Mouse (Mus musculus): ENCODE measurements around the gene Tfrc. TPM values are rescaled to one million over a fixed set of nuclear protein-coding genes. Genes with fewer than 3 reads are reported as not detected.

Gene Tfrc
- polyA plus RNA-seq, 1 experiment from 2014 or later: 57.3 TPM

DNA sequence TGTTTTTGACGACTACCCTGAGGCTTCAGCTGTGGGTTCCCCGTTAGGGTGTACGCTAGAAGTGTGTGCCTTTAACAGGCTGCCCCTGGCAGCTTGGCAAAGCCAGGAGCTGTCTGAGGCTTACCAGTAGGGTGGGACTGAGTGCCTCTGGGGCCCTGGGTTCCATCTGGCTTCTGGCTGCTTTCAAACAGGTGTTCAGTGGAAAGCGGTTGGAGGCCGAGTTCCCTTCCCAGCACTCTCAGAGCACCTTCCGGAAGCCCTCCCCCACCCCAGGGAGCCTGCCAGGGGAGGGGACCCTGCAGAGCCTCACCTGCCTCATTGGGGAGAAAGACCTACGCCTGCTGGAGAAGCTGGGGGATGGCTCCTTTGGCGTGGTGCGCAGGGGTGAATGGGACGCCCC lies 59.3 kb downstream of the Tfrc start:
- peaks cover 45% of the 10 kb centered on the region for H3K4me1 ChIP-seq (replicated peaks; ENCODE audit: control insufficient read depth, insufficient read depth, low read length)
- H3K4me2 ChIP-seq (ENCODE audit: low read depth, low read length): no peak overlapping the region
- H3K4me3 ChIP-seq (ENCODE audit: low read length): no peak overlapping the region
- no peak overlapping the region for H3K9ac ChIP-seq (ENCODE audit: low read length)
- H3K27me3 ChIP-seq (ENCODE audit: control insufficient read depth, insufficient read depth, low read depth, low read length): no peaks in the 10 kb centered on the region
- no peak for ATAC-seq (ENCODE audit: low read depth)
- peaks cover 15% of the 10 kb centered on the region for H3K36me3 ChIP-seq (ENCODE audit: control insufficient read depth, insufficient read depth, low read length)
- WGBS: 74% methylated on average over 10 of the region's 10 CpGs
- H3K27ac ChIP-seq (ENCODE audit: low read length): peak overlapping the region; percentile 89
- no peaks in the 10 kb centered on the region for H3K9me3 ChIP-seq (ENCODE audit: control insufficient read depth, low read length)

DNA sequence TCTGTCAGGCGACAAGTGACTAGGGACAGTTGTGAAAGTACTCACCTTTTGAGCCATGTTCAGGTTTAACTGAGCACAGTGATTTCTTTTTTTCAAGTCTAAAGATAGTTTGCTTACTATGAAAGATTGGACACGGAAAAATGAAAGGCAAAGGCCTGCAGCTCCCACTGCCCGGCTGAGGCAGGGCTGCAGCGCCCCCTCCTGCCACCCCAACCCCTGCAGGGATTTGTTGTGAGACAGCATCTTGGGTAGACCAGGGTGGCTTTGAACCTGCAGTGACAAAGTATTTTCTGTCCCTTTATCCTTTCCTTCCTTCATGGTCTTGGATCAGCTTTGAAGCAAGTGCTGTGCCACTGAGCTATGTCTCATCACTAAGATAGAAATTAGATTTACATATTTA lies 59.8 kb downstream of the Tfrc start:
- Histone ChIP-seq H3K9me3 (ENCODE audit: control insufficient read depth, low read length) (no peaks in the 10 kb centered on the region), H3K4me1 (replicated peaks; ENCODE audit: control insufficient read depth, insufficient read depth, low read length) (peaks cover 41% of the 10 kb centered on the region), H3K4me3 (ENCODE audit: low read length) (no peak overlapping the region), H3K4me2 (ENCODE audit: low read depth, low read length) (no peak overlapping the region), H3K27me3 (ENCODE audit: control insufficient read depth, insufficient read depth, low read depth, low read length) (no peaks in the 10 kb centered on the region), H3K9ac (ENCODE audit: low read length) (no peak overlapping the region), H3K36me3 (ENCODE audit: control insufficient read depth, insufficient read depth, low read length) (peaks cover 15% of the 10 kb centered on the region), H3K27ac (ENCODE audit: low read length) (no peak overlapping the region)
- 72% methylated on average over 4 of the region's 4 CpGs for WGBS
- ATAC-seq (ENCODE audit: low read depth): no peak

DNA sequence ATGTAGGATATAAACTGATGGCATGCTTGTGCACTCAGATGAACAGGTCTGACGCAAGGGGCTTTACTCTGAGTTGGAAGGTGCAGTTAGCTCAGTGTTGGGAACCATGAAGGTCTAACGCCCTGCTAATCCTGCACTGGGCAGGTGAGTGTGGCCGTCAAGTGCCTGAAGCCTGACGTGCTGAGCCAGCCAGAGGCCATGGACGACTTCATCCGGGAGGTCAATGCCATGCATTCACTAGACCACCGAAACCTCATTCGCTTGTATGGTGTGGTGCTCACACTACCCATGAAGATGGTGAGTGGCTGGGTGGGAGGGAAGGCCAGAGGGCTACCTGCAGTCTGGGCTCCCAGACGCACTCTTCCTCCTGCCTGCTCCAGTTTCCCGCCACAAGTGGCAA lies 60.5 kb downstream of the Tfrc start:
- no peak for ATAC-seq (ENCODE audit: low read depth)
- no peaks in the 10 kb centered on the region for H3K27me3 ChIP-seq (ENCODE audit: control insufficient read depth, insufficient read depth, low read depth, low read length)
- peaks cover 36% of the 10 kb centered on the region for H3K4me1 ChIP-seq (replicated peaks; ENCODE audit: control insufficient read depth, insufficient read depth, low read length)
- 89% methylated on average over 10 of the region's 10 CpGs for WGBS
- no peak overlapping the region for H3K9ac ChIP-seq (ENCODE audit: low read length)
- no peak overlapping the region for H3K27ac ChIP-seq (ENCODE audit: low read length)
- H3K4me3 ChIP-seq (ENCODE audit: low read length): no peak overlapping the region
- H3K36me3 ChIP-seq (ENCODE audit: control insufficient read depth, insufficient read depth, low read length): peaks cover 19% of the 10 kb centered on the region
- H3K9me3 ChIP-seq (ENCODE audit: control insufficient read depth, low read length): no peaks in the 10 kb centered on the region
- H3K4me2 ChIP-seq (ENCODE audit: low read depth, low read length): no peak overlapping the region

DNA sequence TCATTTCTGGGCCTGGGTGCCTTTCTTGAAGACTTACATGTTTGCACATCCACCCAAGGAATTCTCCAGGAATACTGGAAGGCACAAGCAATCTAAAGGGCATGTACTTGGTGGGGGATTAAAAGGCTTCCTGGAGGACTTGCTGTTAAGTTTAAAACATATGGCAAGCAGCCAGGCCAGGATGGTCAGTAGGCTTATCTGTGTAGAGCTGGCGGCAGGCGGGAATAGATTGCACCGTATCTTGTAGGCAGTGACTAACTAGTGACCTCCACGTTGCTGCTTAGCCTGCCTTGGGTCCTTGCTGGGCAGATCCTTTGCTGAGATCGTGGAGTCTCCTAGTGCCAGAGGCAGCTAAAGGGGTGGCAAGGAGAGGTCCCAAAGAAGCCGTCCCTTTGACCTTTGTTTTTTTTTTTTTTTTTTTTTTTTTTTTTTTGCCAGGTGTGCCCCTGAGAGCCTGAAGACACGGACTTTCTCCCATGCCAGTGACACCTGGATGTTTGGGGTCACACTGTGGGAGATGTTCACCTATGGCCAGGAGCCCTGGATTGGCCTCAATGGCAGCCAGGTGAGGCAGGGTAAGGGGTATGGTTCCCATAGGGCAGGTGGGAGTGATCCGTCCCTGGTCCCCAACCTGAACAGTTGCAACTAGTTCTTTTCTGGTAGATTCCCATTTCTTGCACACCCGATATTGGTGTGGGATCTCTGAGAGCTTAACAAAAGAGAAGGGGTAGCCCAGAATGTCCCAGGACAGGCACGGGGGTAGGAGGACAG lies 61.8 kb downstream of the Tfrc start:
- no peak overlapping the region for H3K4me2 ChIP-seq (ENCODE audit: low read depth, low read length)
- H3K36me3 ChIP-seq (ENCODE audit: control insufficient read depth, insufficient read depth, low read length): peaks cover 22% of the 10 kb centered on the region
- WGBS: 67% methylated on average over 10 of the region's 10 CpGs
- no peak overlapping the region for H3K27ac ChIP-seq (ENCODE audit: low read length)
- H3K9me3 ChIP-seq (ENCODE audit: control insufficient read depth, low read length): no peaks in the 10 kb centered on the region
- no peaks in the 10 kb centered on the region for H3K27me3 ChIP-seq (ENCODE audit: control insufficient read depth, insufficient read depth, low read depth, low read length)
- no peak overlapping the region for H3K9ac ChIP-seq (ENCODE audit: low read length)
- ATAC-seq (ENCODE audit: low read depth): no peak
- peaks cover 27% of the 10 kb centered on the region for H3K4me1 ChIP-seq (replicated peaks; ENCODE audit: control insufficient read depth, insufficient read depth, low read length)
- H3K4me3 ChIP-seq (ENCODE audit: low read length): no peak overlapping the region

DNA sequence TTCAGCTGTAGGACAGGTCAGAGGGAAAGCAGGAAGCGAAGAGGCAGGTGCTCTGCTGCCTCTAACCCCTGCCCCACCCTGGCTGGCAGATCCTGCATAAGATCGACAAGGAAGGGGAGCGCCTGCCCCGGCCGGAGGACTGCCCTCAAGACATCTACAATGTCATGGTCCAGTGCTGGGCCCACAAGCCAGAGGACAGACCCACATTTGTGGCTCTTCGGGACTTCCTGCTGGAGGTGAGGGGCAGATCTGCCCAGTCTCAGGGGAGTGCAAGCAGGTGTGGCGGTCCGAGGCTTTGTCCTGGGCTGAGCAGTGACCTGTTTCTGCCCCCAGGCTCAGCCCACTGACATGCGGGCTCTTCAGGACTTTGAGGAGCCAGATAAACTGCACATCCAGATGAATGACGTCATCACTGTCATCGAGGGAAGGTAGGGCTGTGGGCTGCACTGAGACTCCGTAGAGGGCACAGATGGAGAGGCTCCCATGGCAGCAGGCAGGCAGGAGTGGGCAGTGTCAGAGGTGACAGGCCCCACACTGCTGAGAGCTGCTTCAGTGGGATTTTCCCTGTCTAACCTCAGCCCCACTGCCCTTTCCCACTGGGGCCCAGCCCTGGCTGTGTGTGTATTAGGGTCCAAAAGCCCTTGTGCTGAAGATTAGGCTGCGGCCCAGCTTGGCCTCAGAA lies 62.6 kb downstream of the Tfrc start:
- 88% methylated on average over 13 of the region's 13 CpGs for WGBS
- Histone ChIP-seq H3K36me3 (ENCODE audit: control insufficient read depth, insufficient read depth, low read length) (peaks cover 27% of the 10 kb centered on the region), H3K27ac (ENCODE audit: low read length) (no peak overlapping the region), H3K4me3 (ENCODE audit: low read length) (no peak overlapping the region), H3K27me3 (ENCODE audit: control insufficient read depth, insufficient read depth, low read depth, low read length) (no peaks in the 10 kb centered on the region), H3K9ac (ENCODE audit: low read length) (no peak overlapping the region), H3K4me2 (ENCODE audit: low read depth, low read length) (no peak overlapping the region), H3K9me3 (ENCODE audit: control insufficient read depth, low read length) (no peaks in the 10 kb centered on the region), H3K4me1 (replicated peaks; ENCODE audit: control insufficient read depth, insufficient read depth, low read length) (peaks cover 19% of the 10 kb centered on the region)
- no peak for ATAC-seq (ENCODE audit: low read depth)

DNA sequence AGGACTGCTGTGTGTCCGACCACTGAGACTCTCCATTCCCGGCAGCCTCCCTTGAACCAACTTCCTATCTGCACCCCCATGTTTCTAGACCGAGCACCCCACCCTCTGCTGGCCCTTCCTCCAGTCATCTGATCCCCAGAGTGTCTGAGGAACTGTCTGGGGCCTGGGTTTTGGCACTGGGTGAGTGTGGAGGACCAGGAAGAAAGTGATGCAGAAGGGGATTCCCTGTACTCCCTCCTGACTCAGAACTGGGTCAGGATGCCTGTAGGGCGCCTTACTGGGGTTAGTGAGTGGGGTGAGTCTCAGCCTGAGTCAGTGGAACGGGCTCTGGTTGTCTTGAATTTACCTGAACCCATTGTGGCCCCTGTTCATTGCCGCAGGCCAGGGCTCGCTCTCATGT lies 63.5 kb downstream of the Tfrc start:
- ATAC-seq (ENCODE audit: low read depth): no peak
- Histone ChIP-seq H3K9ac (ENCODE audit: low read length) (no peak overlapping the region), H3K4me2 (ENCODE audit: low read depth, low read length) (no peak overlapping the region), H3K4me1 (replicated peaks; ENCODE audit: control insufficient read depth, insufficient read depth, low read length) (peaks cover 10% of the 10 kb centered on the region), H3K27me3 (ENCODE audit: control insufficient read depth, insufficient read depth, low read depth, low read length) (no peaks in the 10 kb centered on the region), H3K9me3 (ENCODE audit: control insufficient read depth, low read length) (no peaks in the 10 kb centered on the region), H3K27ac (ENCODE audit: low read length) (no peak overlapping the region), H3K4me3 (ENCODE audit: low read length) (no peak overlapping the region), H3K36me3 (ENCODE audit: control insufficient read depth, insufficient read depth, low read length) (peaks cover 33% of the 10 kb centered on the region)
- WGBS: 85% methylated on average over 7 of the region's 7 CpGs

DNA sequence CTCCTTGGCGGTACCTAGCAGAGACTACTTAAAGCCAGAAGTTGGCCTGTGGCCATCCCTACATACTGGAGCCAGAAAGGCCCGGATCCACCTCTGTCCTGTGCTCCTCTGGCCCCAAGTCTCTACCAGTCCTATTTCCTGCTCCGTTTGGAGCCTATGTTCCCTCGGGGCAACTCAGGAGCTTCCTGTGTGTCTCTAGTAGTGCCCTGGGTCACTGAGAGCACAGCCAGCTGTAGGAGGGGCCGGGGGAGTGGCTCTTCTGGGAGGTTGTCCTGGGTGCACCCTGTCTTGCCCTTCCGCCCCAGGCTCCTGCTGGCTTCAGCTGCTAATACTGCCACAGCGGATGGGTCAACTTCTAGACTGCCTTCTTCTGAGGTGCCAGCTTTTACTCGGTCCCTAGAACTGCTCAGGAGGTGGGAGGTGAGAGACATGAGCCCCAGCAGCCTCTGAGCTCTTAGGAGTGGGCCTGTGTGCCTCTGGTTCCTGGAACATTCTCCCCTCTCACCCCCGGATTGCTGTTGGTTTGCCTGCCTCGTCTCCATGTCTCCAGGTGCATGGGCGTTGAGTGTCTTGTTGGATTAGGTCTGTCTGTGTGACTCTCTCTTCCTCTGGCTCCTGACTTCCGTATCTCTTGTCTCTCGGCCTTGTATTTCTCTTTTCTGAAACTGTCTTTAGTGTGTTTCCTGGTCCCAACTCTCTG lies 64.3 kb downstream of the Tfrc start:
- Histone ChIP-seq H3K4me3 (ENCODE audit: low read length) (no peak overlapping the region), H3K27ac (ENCODE audit: low read length) (peak overlapping the region; percentile 24; the same call in 1 of the 2 replicates), H3K36me3 (ENCODE audit: control insufficient read depth, insufficient read depth, low read length) (peaks cover 37% of the 10 kb centered on the region), H3K27me3 (ENCODE audit: control insufficient read depth, insufficient read depth, low read depth, low read length) (no peaks in the 10 kb centered on the region), H3K4me1 (replicated peaks; ENCODE audit: control insufficient read depth, insufficient read depth, low read length) (peaks cover 3% of the 10 kb centered on the region), H3K9ac (ENCODE audit: low read length) (no peak overlapping the region), H3K9me3 (ENCODE audit: control insufficient read depth, low read length) (no peaks in the 10 kb centered on the region), H3K4me2 (ENCODE audit: low read depth, low read length) (no peak overlapping the region)
- 68% methylated on average over 13 of the region's 13 CpGs for whole genome bisulfite sequencing
- ATAC-seq (ENCODE audit: low read depth): peak; percentile 8; the same call in 1 of the 2 replicates

DNA sequence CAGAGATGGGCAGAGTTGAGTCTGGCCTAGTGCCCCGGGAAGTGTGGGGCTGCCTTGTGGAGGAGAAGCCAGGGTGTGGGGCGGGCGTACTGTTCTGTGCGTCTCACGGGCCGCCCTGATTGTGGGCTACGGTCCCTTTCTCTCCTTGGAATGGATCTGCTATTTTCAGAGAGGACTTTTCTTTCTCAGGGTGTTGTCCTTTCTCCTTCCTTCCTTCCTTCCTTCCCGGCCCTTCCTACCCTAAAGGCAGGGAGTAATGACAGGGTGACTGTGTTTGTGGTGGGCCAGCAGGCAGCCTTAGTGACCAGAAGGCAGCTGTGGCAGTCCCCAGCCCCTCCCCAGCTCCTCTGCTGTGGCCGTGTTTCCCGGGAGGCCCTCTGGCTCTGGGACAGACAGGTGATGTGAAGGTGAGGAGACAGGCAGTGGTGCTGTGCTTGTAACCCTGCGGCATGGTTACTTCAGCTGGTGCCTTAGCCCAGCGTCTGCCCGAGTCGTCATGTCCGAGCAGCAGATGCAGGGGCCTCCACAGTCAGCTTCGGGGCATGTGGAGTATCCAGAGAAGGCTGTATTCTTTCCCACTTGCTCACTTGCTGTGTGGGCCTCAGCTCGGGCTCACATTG lies 65.5 kb downstream of the Tfrc start:
- no peak for ATAC-seq (ENCODE audit: low read depth)
- Histone ChIP-seq H3K27ac (ENCODE audit: low read length) (no peak overlapping the region), H3K9me3 (ENCODE audit: control insufficient read depth, low read length) (no peaks in the 10 kb centered on the region), H3K4me2 (ENCODE audit: low read depth, low read length) (no peak overlapping the region), H3K4me1 (replicated peaks; ENCODE audit: control insufficient read depth, insufficient read depth, low read length) (no peaks in the 10 kb centered on the region; the same call in 1 of the 2 replicates), H3K9ac (ENCODE audit: low read length) (no peak overlapping the region; the same call in 1 of the 2 replicates), H3K36me3 (ENCODE audit: control insufficient read depth, insufficient read depth, low read length) (peaks cover 40% of the 10 kb centered on the region), H3K4me3 (ENCODE audit: low read length) (no peak overlapping the region), H3K27me3 (ENCODE audit: control insufficient read depth, insufficient read depth, low read depth, low read length) (no peaks in the 10 kb centered on the region)
- WGBS: 83% methylated on average over 17 of the region's 17 CpGs
